Mouse (Mus musculus): ENCODE results near the gene Spats1. TPM values are rescaled to one million over a fixed set of nuclear protein-coding genes. Genes with fewer than 3 reads are reported as not detected.

Spats1 gene
- polyA plus RNA-seq, 1 experiment from 2014 or later: 1.8 TPM

GRCm38 (mm10) chr17:45488321-45489254 lies 13.4 kb upstream of the Spats1 start:
- no peak for ATAC-seq (ENCODE audit: low FRiP score, low read depth)
- no peak overlapping the region for H3K9ac ChIP-seq
- H3K27me3 ChIP-seq: no peaks in the 10 kb centered on the region
- H3K27ac ChIP-seq (replicated peaks): no peak overlapping the region
- no peaks in the 10 kb centered on the region for H3K36me3 ChIP-seq
- H3K9me3 ChIP-seq: no peaks in the 10 kb centered on the region
- 88% methylated on average over 23 of the region's 23 CpGs for WGBS
- H3K4me2 ChIP-seq: no peak overlapping the region
- H3K4me3 ChIP-seq: no peak overlapping the region
- no peaks in the 10 kb centered on the region for H3K4me1 ChIP-seq (replicated peaks)

DNA sequence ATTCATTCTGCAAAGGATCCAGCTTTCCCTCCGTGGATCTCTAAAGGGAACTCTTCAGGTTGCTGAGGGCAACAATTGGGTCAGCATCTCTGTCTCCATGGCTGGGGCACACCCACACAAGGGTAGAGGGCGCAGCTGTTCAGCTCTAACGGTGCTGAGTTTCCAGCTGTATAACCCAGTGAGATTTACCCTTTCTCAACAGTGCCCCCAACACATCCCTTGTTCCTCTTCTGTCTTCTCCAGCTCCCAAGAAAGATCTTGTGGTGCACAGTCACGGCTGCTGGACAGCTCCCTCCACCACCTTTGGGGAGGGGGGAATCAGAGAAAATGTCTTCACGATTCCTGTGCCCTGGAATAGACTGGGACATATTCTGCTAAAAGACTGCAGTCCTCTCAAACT lies 12.0 kb upstream of the Spats1 start:
- ATAC-seq (ENCODE audit: low FRiP score, low read depth): no peak
- WGBS: 15% methylated on average over 5 of the region's 5 CpGs

DNA sequence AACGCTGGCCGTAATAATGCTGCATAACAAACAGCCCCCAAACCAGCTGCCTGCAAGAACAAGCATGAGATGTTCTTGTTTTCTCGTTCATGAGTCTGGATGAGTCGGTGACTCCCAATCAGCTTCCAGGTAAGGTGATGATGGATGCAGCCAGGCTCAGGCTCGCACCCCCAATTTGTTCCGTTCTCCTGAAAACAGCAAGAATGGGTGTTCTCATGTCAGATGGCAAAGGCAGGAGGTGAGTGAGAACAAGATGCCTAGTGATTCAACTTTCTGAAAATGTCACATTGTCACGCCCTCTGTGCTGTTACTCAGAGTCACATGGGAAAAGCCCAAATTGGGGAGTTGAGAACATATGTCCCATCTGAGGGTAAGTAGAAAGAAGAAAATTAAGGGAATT lies 10.4 kb upstream of the Spats1 start:
- H3K27ac ChIP-seq (replicated peaks): no peak overlapping the region
- no peak overlapping the region for H3K4me2 ChIP-seq
- H3K4me1 ChIP-seq (replicated peaks): no peaks in the 10 kb centered on the region
- WGBS: 92% methylated on average over 7 of the region's 7 CpGs
- H3K27me3 ChIP-seq: no peaks in the 10 kb centered on the region
- no peak overlapping the region for H3K4me3 ChIP-seq
- ATAC-seq (ENCODE audit: low FRiP score, low read depth): no peak
- no peak overlapping the region for H3K9ac ChIP-seq
- H3K9me3 ChIP-seq: no peaks in the 10 kb centered on the region
- no peaks in the 10 kb centered on the region for H3K36me3 ChIP-seq

More for the DNA sequence above, 12.0 kb upstream of the Spats1 start:
- Histone ChIP-seq H3K4me1 (replicated peaks) (no peaks in the 10 kb centered on the region), H3K4me3 (no peak overlapping the region), H3K36me3 (no peaks in the 10 kb centered on the region), H3K27me3 (no peaks in the 10 kb centered on the region), H3K27ac (replicated peaks) (no peak overlapping the region), H3K9me3 (no peaks in the 10 kb centered on the region), H3K4me2 (no peak overlapping the region), H3K9ac (no peak overlapping the region)

- H3K36me3 ChIP-seq: no peaks in the 10 kb centered on the region
- H3K27ac ChIP-seq (replicated peaks): no peak overlapping the region
- H3K4me3 ChIP-seq: no peak overlapping the region
- no peak overlapping the region for H3K9ac ChIP-seq
- no peak for ATAC-seq (ENCODE audit: low FRiP score, low read depth)
- WGBS: 43% methylated on average over 2 of the region's 2 CpGs
- H3K9me3 ChIP-seq: no peaks in the 10 kb centered on the region
- H3K4me2 ChIP-seq: no peak overlapping the region
- H3K27me3 ChIP-seq: no peaks in the 10 kb centered on the region
- no peaks in the 10 kb centered on the region for H3K4me1 ChIP-seq (replicated peaks)
Observed at GRCm38 (mm10) chr17:45480429-45480828, 5.2 kb upstream of the Spats1 start.

- Histone ChIP-seq H3K4me3 (no peak overlapping the region), H3K9ac (no peak overlapping the region), H3K4me1 (replicated peaks) (peaks cover 15% of the 10 kb centered on the region; the same call in 1 of the 2 replicates), H3K27me3 (no peaks in the 10 kb centered on the region), H3K36me3 (no peaks in the 10 kb centered on the region), H3K9me3 (no peaks in the 10 kb centered on the region), H3K27ac (replicated peaks) (no peak overlapping the region), H3K4me2 (no peak overlapping the region)
- WGBS: 24% methylated on average over 12 of the region's 12 CpGs
- ATAC-seq (ENCODE audit: low FRiP score, low read depth): peak; percentile 28; the same call in 1 of the 2 replicates
Observed at GRCm38 (mm10) chr17:45478234-45478825, 3.1 kb upstream of the Spats1 start.

DNA sequence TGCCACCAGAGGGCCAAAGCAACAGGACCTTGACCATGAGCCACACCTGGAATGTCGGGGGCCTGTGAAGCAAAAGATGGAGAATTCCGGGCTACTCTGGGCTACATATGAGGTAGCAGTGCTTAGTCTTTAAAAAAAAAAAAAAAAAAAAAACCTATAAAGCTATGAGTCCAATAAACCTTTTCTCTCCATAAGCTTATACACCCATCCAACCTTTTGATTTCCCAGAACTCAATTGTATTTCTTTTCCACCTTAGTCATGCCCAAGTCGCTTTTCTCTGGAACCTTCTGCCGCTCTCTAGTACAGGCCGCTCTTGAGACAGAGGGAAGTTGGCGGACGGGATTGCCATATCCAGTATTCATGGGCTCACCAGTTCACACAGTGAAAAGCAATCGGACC lies 1.1 kb downstream of the Spats1 start:
- Histone ChIP-seq H3K27me3 (no peaks in the 10 kb centered on the region), H3K4me1 (replicated peaks) (peaks cover 15% of the 10 kb centered on the region; the same call in 1 of the 2 replicates), H3K9me3 (no peaks in the 10 kb centered on the region), H3K36me3 (no peaks in the 10 kb centered on the region), H3K9ac (no peak overlapping the region), H3K4me2 (peak overlapping the region; percentile 61), H3K27ac (replicated peaks) (peak overlapping the region; percentile 72), H3K4me3 (peak overlapping the region; percentile 34)
- peak; percentile 10; the same call in 1 of the 2 replicates for ATAC-seq (ENCODE audit: low FRiP score, low read depth)
- 69% methylated on average over 8 of the region's 8 CpGs for WGBS

DNA sequence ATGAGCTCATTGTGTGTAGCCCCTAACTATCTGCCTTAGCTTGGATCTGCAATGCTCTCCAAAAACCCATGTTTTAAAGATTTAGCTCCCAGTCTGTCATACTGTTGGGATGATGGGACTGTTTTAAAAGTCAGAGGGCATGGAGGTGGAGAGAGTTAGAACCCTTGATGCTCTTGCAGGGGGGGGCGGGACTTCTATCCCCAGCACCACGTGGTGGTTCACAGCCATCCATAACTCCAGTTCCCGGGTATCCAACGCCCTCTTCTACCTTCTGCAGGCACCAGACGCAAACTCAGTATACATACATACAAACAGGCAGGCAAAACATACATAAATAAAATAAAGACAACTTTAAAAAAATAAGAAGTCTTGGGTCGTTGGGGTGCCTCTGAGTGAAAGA lies 1.5 kb downstream of the Spats1 start:
- ATAC-seq (ENCODE audit: low FRiP score, low read depth): no peak
- H3K36me3 ChIP-seq: no peaks in the 10 kb centered on the region
- no peak overlapping the region for H3K9ac ChIP-seq
- H3K4me1 ChIP-seq (replicated peaks): peaks cover 15% of the 10 kb centered on the region; the same call in 1 of the 2 replicates
- no peak overlapping the region for H3K4me3 ChIP-seq
- no peak overlapping the region for H3K27ac ChIP-seq (replicated peaks)
- peak overlapping the region; percentile 61; the same call in 1 of the 2 replicates for H3K4me2 ChIP-seq
- 76% methylated on average over 6 of the region's 6 CpGs for WGBS
- H3K27me3 ChIP-seq: no peaks in the 10 kb centered on the region
- no peaks in the 10 kb centered on the region for H3K9me3 ChIP-seq

- WGBS: 87% methylated on average over 7 of the region's 7 CpGs
- H3K4me2 ChIP-seq: no peak overlapping the region
- no peaks in the 10 kb centered on the region for H3K27me3 ChIP-seq
- H3K4me3 ChIP-seq: no peak overlapping the region
- no peaks in the 10 kb centered on the region for H3K36me3 ChIP-seq
- ATAC-seq (ENCODE audit: low FRiP score, low read depth): no peak
- no peaks in the 10 kb centered on the region for H3K9me3 ChIP-seq
- H3K27ac ChIP-seq (replicated peaks): no peak overlapping the region
- H3K9ac ChIP-seq: no peak overlapping the region
- peaks cover 15% of the 10 kb centered on the region; the same call in 1 of the 2 replicates for H3K4me1 ChIP-seq (replicated peaks)
Observed at GRCm38 (mm10) chr17:45470726-45471125, 4.5 kb downstream of the Spats1 start.

DNA sequence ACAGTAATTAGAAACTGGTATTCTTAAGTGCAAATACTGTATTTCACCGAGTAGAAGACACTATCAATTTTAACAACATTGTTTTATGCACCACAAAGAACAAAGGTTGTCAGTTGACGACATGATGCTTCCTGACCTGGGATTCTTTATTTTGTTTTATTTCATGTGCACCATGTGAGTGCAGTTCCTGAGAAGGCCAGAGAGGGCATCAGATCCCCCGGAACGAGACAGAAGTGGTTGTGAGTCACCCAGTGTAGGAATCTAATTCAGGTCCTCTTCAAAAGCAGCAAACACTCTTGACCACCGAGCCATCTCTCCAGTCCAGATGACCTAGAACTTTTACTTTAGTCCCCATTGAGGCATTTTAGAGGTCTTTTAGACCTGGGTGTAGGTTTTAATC lies 6.9 kb downstream of the Spats1 start:
- Histone ChIP-seq H3K4me3 (no peak overlapping the region), H3K27me3 (no peaks in the 10 kb centered on the region), H3K9me3 (no peaks in the 10 kb centered on the region), H3K4me1 (replicated peaks) (no peaks in the 10 kb centered on the region), H3K9ac (no peak overlapping the region), H3K27ac (replicated peaks) (no peak overlapping the region), H3K4me2 (no peak overlapping the region), H3K36me3 (no peaks in the 10 kb centered on the region)
- no peak for ATAC-seq (ENCODE audit: low FRiP score, low read depth)
- 90% methylated on average over 5 of the region's 5 CpGs for WGBS

GRCm38 (mm10) chr17:45466701-45467100 lies 8.5 kb downstream of the Spats1 start:
- ATAC-seq (ENCODE audit: low FRiP score, low read depth): no peak
- Histone ChIP-seq H3K4me2 (no peak overlapping the region), H3K27ac (replicated peaks) (no peak overlapping the region), H3K4me1 (replicated peaks) (no peaks in the 10 kb centered on the region), H3K4me3 (no peak overlapping the region), H3K36me3 (no peaks in the 10 kb centered on the region), H3K9me3 (no peaks in the 10 kb centered on the region), H3K9ac (no peak overlapping the region), H3K27me3 (no peaks in the 10 kb centered on the region)
- 74% methylated on average over 2 of the region's 2 CpGs for WGBS

DNA sequence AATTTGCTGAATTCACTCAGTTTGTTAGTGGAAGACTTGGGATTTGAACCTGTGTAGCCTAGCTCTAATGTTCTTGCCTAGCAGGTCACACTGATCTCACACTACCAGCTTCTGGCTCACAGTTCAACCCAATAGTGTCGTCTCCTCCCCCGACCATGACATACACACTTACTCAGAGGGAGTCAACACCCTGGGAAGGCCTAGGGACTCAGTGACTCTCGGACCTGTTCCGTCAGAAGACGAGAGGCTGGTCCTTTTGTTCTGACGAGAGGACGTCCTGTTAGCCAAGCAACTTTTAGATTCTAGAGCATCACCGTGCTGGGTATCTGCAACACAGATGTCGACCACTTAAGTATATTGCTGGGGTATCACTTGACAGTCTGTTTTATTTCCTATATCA lies 11.0 kb downstream of the Spats1 start:
- Histone ChIP-seq H3K36me3 (no peaks in the 10 kb centered on the region), H3K9me3 (no peaks in the 10 kb centered on the region), H3K4me3 (no peak overlapping the region), H3K4me2 (no peak overlapping the region), H3K4me1 (replicated peaks) (no peaks in the 10 kb centered on the region), H3K9ac (no peak overlapping the region), H3K27me3 (no peaks in the 10 kb centered on the region), H3K27ac (replicated peaks) (no peak overlapping the region)
- no peak for ATAC-seq (ENCODE audit: low FRiP score, low read depth)
- WGBS: 86% methylated on average over 9 of the region's 9 CpGs

DNA sequence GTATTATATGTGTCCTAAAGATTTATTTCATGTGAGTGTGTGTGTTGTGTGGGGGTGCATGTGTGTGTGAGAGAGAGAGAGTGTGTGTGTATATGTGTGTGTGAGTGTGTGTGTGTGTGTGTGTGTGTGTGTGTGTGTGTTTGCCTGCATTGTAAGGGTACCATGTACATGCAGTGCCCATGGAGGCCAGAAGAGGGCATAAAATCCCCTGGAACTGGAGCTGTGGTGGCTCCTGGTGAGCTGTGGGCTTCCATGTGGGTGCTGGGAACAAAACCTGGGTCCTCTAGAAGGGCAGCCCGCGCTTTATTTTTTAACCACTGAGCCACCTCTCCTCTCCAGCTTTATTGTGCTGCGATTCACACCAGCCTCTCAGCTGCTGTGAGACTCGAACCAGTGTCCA lies 12.7 kb downstream of the Spats1 start:
- no peak for ATAC-seq (ENCODE audit: low FRiP score, low read depth)
- 91% methylated on average over 4 of the region's 4 CpGs for WGBS
- no peaks in the 10 kb centered on the region for H3K4me1 ChIP-seq (replicated peaks)
- H3K9ac ChIP-seq: no peak overlapping the region
- H3K9me3 ChIP-seq: no peaks in the 10 kb centered on the region
- no peak overlapping the region for H3K4me3 ChIP-seq
- no peak overlapping the region for H3K27ac ChIP-seq (replicated peaks)
- no peaks in the 10 kb centered on the region for H3K36me3 ChIP-seq
- H3K4me2 ChIP-seq: no peak overlapping the region
- no peaks in the 10 kb centered on the region for H3K27me3 ChIP-seq

All from hindbrain, embryonic 15.5 days (tissue).